21 mouse cellular contexts compared by ENCODE assay signal in the genomic region with DNA sequence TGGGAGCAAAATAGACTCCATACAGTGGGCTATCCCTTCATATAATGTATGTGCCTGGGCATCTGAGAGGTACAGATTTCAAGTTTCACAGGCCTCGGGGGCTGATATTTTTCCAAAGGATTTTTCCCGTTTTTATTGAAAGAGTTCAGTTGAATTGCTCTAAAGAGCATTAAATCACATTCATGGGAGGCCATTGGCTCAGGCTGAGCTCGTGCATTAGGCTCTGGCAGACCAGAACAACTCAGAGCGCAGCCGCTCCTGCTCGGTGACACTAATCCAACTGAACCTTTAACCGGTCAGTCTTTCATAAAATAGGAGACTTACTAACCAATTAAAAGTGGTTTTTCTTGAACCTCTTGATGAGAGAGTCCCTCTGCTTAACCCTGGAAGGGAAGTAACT.
DNase-seq lines count a peak whose midpoint lies in the region; ATAC-seq and TF ChIP-seq lines count a peak whose summit lies in the region.
"Had no signal": no experiment of that assay in that cellular context is flagged by ENCODE, and none has a peak within 500 bp of the region (broad histone marks: within the 10 kb centered on the region; RNA-seq: fewer than 3 reads in every experiment).

No protein-coding gene starts in this region.

- ATAC-seq in limb, embryonic 13.5 days (ENCODE audit: low FRiP score, low read depth), result peak; percentile 55; the same call in 1 of the 2 replicates
- ATAC-seq in forebrain, embryonic 12.5 days (ENCODE audit: low FRiP score), result no peak
- ATAC-seq: forebrain, embryonic 16.5 days; hindbrain, postnatal 0 days had no signal

- H3K9ac ChIP-seq in limb, embryonic 13.5 days, result no peak overlapping the region
- no peak overlapping the region for H3K9ac ChIP-seq in forebrain, embryonic 12.5 days
- H3K9ac ChIP-seq: embryonic facial prominence, embryonic 12.5 days; heart, embryonic 15.5 days; hindbrain, embryonic 13.5 days had no signal

- peak overlapping the region; percentile 43; the same call in 1 of the 2 replicates for H3K27ac ChIP-seq in layer of hippocampus, adult 2 months
- no peak overlapping the region for H3K27ac ChIP-seq in limb, embryonic 13.5 days
- no peak overlapping the region for H3K27ac ChIP-seq in forebrain, embryonic 12.5 days
- H3K27ac ChIP-seq: embryonic facial prominence, embryonic 12.5 days; heart, adult 2 months; heart, embryonic 15.5 days; hindbrain, embryonic 13.5 days; hindbrain, postnatal 0 days had no signal

- WGBS in limb, embryonic 13.5 days, result 16% methylated on average over 7 of the region's 7 CpGs
- 16% methylated on average over 7 of the region's 7 CpGs for WGBS in forebrain, embryonic 12.5 days

- peaks cover 56% of the 10 kb centered on the region for H3K4me1 ChIP-seq in limb, embryonic 13.5 days
- peaks cover 34% of the 10 kb centered on the region for H3K4me1 ChIP-seq in forebrain, embryonic 12.5 days

- DNase-seq in layer of hippocampus, adult 2 months (ENCODE audit: low spot score in 2 of 2), result no peak
- no peak for DNase-seq in layer of hippocampus, postnatal 10 days (ENCODE audit: low spot score in 2 of 2)
- DNase-seq in retina, postnatal 1 day, result peak; percentile 13
- no peak for DNase-seq in retina, embryonic 14.5 days (ENCODE audit: low spot score)
- no peak for DNase-seq in cerebellum, adult 8-10 months
- DNase-seq: adrenal gland, adult 2 months; adrenal gland, postnatal 25 days; cerebellum, adult 2 months; cerebellum, postnatal 14 days; gastrocnemius, postnatal 10 days; heart, adult 2 months; heart, postnatal 14 days had no signal

- no peak overlapping the region for H3K4me2 ChIP-seq in limb, embryonic 13.5 days (replicated peaks)
- H3K4me2 ChIP-seq in forebrain, embryonic 12.5 days, result no peak overlapping the region
- H3K4me2 ChIP-seq: embryonic facial prominence, embryonic 12.5 days; heart, embryonic 11.5 days; heart, embryonic 15.5 days; hindbrain, embryonic 13.5 days had no signal

- H3K4me3 ChIP-seq in layer of hippocampus, adult 2 months, result no peak overlapping the region
- H3K4me3 ChIP-seq in limb, embryonic 13.5 days, result no peak overlapping the region
- H3K4me3 ChIP-seq in forebrain, embryonic 12.5 days (replicated peaks), result no peak overlapping the region
- H3K4me3 ChIP-seq: embryonic facial prominence, embryonic 12.5 days; heart, adult 2 months; heart, embryonic 15.5 days; hindbrain, embryonic 13.5 days had no signal

- no peaks in the 10 kb centered on the region for H3K9me3 ChIP-seq in limb, embryonic 13.5 days
- H3K9me3 ChIP-seq in forebrain, embryonic 12.5 days, result no peaks in the 10 kb centered on the region
- H3K9me3 ChIP-seq: embryonic facial prominence, embryonic 12.5 days; heart, embryonic 15.5 days; hindbrain, embryonic 13.5 days had no signal

- H3K27me3 ChIP-seq in limb, embryonic 13.5 days, result peaks cover 8% of the 10 kb centered on the region; the same call in 1 of the 2 replicates
- H3K27me3 ChIP-seq in forebrain, embryonic 12.5 days, result peaks cover 70% of the 10 kb centered on the region
- H3K27me3 ChIP-seq: CH12.LX; embryonic facial prominence, embryonic 12.5 days; heart, embryonic 15.5 days; hindbrain, embryonic 13.5 days had no signal

- no peaks in the 10 kb centered on the region for H3K36me3 ChIP-seq in limb, embryonic 13.5 days
- no peaks in the 10 kb centered on the region for H3K36me3 ChIP-seq in forebrain, embryonic 12.5 days (replicated peaks)
- H3K36me3 ChIP-seq: embryonic facial prominence, embryonic 12.5 days; heart, embryonic 15.5 days; hindbrain, embryonic 13.5 days had no signal

- TF ChIP-seq CTCF in layer of hippocampus, adult 2 months (conservative IDR thresholded peaks at IDR 0.05), result no peak
